Mouse (Mus musculus) liver, postnatal 0 days (tissue): ENCODE data around the gene Mafg.
"Not testable (repeated sequence)": the region's sequence is repeated elsewhere in the genome, so short reads cannot be mapped to it uniquely, and the experiment has no call there.

Source experiments
- CTCF ChIP-seq: sonication (generic); IDR thresholded peaks from 2 replicates; pipeline ENCODE4 v1.5.1; 2016; ENCODE audit warnings: antibody characterized with exemption, low read depth
- EP300 ChIP-seq: IDR thresholded peaks from 2 replicates; pipeline ENCODE4 v1.6.1; 2016; ENCODE audit warnings: antibody characterized with exemption, low read depth, mild to moderate bottlenecking

DNA sequence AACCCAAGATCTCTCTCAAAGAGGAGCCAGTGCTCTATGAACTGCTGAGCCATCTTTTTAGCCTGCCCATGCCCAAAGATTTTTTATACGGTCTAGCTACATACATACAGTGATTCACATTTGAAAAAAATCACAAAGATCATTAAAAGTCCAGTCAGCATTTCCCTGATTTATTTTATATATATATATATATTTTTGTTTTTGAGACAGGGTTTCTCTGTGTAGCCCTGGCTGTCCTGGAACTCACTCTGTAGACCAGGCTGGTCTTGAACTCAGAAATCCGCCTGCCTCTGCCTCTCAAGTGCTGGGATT, 50.5 kb downstream of the Mafg start:
- not testable (repeated sequence) for TF ChIP-seq CTCF, EP300
